Mouse (Mus musculus): ENCODE data around the gene Casz1. TPM values are rescaled to one million over a fixed set of nuclear protein-coding genes. Genes with fewer than 3 reads are reported as not detected.

Gene Casz1
- polyA plus RNA-seq, 1 experiment, result 1.3 TPM

DNA sequence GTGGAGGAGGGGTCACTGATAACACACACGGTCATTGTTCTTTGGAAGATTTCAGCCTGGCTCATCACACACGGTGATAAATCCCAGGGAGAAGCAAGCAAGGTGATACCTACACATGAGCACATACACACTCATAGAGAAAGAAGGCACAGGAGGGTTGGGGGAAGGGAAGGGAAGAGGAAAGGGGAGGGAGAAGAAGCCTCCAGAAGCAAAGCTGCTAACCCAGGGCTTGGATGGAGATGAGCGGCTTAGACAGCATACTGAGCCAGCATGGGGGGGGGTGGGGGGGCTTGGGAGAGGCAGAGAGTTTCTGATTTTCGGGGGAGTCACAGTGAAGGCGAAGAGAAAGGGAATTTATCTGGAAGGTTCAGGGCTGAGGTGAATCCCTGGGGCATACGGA, 30.2 kb upstream of the Casz1 start:
- no peak overlapping the region for H3K4me3 ChIP-seq (ENCODE audit: insufficient read depth, low read length)
- peaks cover 10% of the 10 kb centered on the region for H3K4me1 ChIP-seq (ENCODE audit: control insufficient read depth, insufficient read depth, low read length)
- TF ChIP-seq CTCF (IDR thresholded peaks at IDR 0.05; ENCODE audit: low read depth, low read length) (no peak), POLR2A (IDR thresholded peaks at IDR 0.05; ENCODE audit: borderline replicate concordance, low read depth, low read length) (no peak)
- H3K27ac ChIP-seq (ENCODE audit: insufficient read depth, low read depth, low read length), result no peak overlapping the region

DNA sequence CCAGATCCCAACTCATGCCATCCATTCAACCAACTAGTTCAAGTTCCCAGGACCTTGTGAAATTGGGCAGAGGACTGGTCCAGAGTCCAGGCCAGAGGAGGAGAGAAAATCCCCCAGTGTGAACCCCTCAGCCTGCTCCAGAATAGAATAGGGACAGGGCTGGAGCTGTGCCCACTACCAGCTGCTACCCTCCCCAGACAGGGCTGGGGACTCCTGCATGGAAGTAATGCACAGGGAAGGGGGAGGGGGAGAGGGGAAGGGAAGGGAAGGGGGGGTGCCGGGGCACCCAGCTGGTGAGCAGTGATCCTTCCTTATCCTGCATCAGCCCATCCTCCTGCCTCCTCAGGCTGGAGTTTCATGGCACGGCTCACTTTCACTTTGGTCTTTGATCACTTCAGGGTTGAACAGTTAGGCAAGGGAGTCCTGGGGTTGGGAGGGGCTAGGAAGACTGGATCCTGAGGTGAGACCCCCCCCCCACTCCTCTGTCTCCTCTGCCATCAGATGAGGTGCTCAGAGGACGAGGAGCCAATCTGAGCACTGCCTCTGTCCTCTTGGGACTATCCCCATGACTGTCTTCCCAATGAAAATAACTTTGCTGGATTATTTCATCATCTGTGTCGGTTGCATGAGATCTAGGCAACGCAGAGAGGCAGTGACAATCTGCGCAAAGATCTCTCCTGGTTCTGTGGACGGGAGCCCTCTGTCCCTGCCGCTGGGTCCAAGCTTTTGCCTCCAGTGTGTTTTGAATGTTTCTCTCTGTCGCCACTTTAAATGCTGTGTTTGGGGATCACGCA, 28.6 kb upstream of the Casz1 start:
- no peak overlapping the region for H3K27ac ChIP-seq (ENCODE audit: insufficient read depth, low read depth, low read length)
- no peak for TF ChIP-seq CTCF (IDR thresholded peaks at IDR 0.05; ENCODE audit: low read depth, low read length)
- no peak for TF ChIP-seq POLR2A (IDR thresholded peaks at IDR 0.05; ENCODE audit: borderline replicate concordance, low read depth, low read length)
- H3K4me3 ChIP-seq (ENCODE audit: insufficient read depth, low read length), result no peak overlapping the region
- peaks cover 10% of the 10 kb centered on the region for H3K4me1 ChIP-seq (ENCODE audit: control insufficient read depth, insufficient read depth, low read length)

DNA sequence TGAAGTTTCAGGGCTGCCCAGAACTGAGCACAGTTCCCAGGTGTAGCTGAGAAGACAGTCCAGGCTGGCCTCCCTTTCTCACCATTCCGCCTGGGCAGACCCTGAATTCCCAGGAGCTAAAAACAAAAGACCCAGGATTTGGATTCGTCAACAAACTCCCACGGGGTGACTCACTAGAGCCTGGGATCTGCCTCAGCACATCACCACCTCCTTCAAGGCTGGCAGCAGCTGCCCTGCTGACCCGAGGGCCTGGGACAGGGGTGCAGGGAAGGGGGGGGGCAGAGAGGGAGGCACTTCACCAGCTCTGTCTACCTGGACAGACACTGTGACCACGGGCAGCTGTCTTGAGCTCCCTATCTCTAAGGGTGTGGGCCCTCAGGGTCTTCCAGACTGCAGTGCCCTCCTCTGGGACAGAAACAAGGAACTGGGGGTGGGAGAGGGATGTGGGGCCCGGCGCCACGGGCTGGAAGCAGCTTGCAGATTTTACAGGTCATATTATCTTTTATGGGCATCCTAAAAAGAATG, 24.1 kb upstream of the Casz1 start:
- Histone ChIP-seq H3K4me3 (ENCODE audit: insufficient read depth, low read length) (no peak overlapping the region), H3K27ac (ENCODE audit: insufficient read depth, low read depth, low read length) (no peak overlapping the region), H3K4me1 (ENCODE audit: control insufficient read depth, insufficient read depth, low read length) (peaks cover 2% of the 10 kb centered on the region; the same call in 1 of the 2 replicates)
- TF ChIP-seq CTCF (IDR thresholded peaks at IDR 0.05; ENCODE audit: low read depth, low read length) (no peak), POLR2A (IDR thresholded peaks at IDR 0.05; ENCODE audit: borderline replicate concordance, low read depth, low read length) (no peak)

DNA sequence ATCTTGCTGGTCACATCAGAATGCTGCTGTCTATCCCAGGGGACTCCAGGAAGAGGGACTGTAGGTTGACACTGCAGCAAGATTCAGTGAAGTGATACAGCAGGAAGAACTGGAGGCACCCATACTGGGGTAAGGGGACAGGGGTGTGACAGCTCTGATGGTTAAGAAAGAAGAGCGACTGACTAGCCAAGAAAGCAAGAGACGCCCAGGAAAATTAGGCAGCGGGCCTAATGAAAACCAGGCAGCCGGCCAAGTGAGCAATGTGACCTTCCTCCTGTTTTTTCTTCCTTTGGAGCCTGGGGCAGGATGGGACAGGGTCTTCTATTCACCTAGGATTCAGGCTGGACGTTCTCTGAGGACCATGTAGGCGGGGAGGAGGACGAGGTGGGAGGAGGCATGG, 22.7 kb upstream of the Casz1 start:
- Histone ChIP-seq H3K27ac (ENCODE audit: insufficient read depth, low read depth, low read length) (no peak overlapping the region), H3K4me3 (ENCODE audit: insufficient read depth, low read length) (no peak overlapping the region), H3K4me1 (ENCODE audit: control insufficient read depth, insufficient read depth, low read length) (no peaks in the 10 kb centered on the region)
- TF ChIP-seq CTCF (IDR thresholded peaks at IDR 0.05; ENCODE audit: low read depth, low read length) (no peak), POLR2A (IDR thresholded peaks at IDR 0.05; ENCODE audit: borderline replicate concordance, low read depth, low read length) (no peak)

DNA sequence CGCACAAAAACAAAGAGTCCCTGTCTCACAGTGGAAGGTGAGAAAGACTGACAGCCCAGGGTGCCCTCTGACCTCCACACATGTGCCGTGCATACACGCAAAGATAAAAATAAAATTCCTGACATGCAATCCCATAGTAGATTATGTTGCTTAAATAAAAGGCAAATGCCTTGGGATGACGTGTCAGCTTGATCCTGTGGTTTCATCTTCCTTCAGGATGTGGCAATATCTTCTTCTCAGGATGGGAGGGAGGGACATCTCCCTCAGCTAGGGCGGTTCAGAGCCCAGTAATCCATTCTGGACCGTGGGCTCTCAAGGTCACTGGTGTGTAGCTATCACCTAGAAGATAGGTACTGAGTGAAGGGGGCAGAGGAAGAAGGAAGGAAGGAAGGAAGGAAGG, 21.3 kb upstream of the Casz1 start:
- Histone ChIP-seq H3K4me1 (ENCODE audit: control insufficient read depth, insufficient read depth, low read length) (no peaks in the 10 kb centered on the region), H3K27ac (ENCODE audit: insufficient read depth, low read depth, low read length) (no peak overlapping the region), H3K4me3 (ENCODE audit: insufficient read depth, low read length) (no peak overlapping the region)
- TF ChIP-seq POLR2A (IDR thresholded peaks at IDR 0.05; ENCODE audit: borderline replicate concordance, low read depth, low read length), result no peak
- TF ChIP-seq CTCF (IDR thresholded peaks at IDR 0.05; ENCODE audit: low read depth, low read length), result no peak

DNA sequence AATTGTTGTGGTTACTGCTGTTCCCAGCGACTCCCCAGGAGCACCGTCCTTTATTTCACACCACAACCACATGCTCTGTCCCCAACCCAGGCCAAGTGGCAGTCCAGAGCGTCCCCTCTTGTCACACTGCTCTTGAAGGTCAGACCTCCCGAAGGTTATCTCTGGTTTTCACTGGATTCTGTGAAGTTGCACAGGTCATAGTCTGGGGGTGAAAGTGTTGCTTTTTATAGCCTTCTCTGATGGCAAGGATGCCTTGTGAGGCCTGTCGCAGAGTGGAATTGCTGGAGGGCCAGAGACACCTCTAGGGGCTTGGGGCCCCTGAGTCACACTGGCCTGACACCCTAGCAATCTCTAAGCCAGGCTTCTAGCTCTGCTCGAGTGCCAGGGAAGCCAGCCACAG, 20.5 kb upstream of the Casz1 start:
- no peak overlapping the region for H3K27ac ChIP-seq (ENCODE audit: insufficient read depth, low read depth, low read length)

DNA sequence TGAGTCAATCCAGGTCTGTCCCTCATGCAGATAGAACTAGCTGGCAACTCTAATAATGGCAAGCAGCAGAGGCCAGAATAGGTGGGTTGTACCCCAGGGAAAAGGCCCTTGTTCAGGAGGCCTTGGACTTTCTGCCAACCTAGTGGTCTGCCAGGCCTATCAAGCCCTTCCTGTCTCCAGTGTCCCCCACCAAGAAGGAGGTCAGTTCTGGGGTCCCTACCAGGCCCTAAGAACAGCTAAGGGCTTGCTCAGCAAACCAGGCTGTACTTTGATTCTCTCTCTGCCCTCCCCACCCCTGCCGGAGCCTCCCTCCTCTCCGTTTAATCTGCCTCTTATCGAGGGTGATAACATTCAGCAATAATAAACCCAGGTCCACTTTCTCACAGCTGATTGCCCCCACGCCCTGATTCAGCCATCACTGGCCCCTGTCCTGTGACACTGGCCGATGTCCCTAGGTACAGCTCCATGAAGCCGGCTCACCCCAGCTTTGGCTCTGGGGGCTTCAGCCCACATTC, 19.1 kb upstream of the Casz1 start:
- TF ChIP-seq CTCF (IDR thresholded peaks at IDR 0.05; ENCODE audit: low read depth, low read length) (no peak), POLR2A (IDR thresholded peaks at IDR 0.05; ENCODE audit: borderline replicate concordance, low read depth, low read length) (no peak)
- Histone ChIP-seq H3K27ac (ENCODE audit: insufficient read depth, low read depth, low read length) (no peak overlapping the region), H3K4me1 (ENCODE audit: control insufficient read depth, insufficient read depth, low read length) (no peaks in the 10 kb centered on the region), H3K4me3 (ENCODE audit: insufficient read depth, low read length) (no peak overlapping the region)

More for the DNA sequence above, 20.5 kb upstream of the Casz1 start:
- Histone ChIP-seq H3K4me1 (ENCODE audit: control insufficient read depth, insufficient read depth, low read length) (no peaks in the 10 kb centered on the region), H3K4me3 (ENCODE audit: insufficient read depth, low read length) (no peak overlapping the region)
- TF ChIP-seq POLR2A (IDR thresholded peaks at IDR 0.05; ENCODE audit: borderline replicate concordance, low read depth, low read length), result no peak
- no peak for TF ChIP-seq CTCF (IDR thresholded peaks at IDR 0.05; ENCODE audit: low read depth, low read length)

DNA sequence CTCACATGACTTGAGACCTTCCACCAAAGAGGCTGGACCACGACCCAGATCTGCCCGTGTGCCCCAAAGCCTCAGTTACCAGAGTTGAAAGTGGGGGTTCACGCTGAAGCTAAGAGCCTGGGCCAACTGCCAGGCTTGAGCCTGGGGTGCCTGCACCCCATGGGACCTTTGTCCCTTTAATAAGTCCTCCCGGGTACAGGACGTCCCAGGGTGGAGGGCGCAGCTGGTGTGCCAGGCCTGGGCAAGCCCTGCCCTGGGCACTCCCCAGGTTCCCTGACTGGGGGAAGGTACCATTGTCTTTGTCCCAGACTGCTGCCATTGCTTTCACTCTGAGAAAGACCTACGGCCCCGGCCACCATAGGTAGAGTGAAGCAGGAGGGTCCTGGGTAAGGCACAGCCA, 18.2 kb upstream of the Casz1 start:
- Histone ChIP-seq H3K27ac (ENCODE audit: insufficient read depth, low read depth, low read length) (no peak overlapping the region), H3K4me1 (ENCODE audit: control insufficient read depth, insufficient read depth, low read length) (no peaks in the 10 kb centered on the region), H3K4me3 (ENCODE audit: insufficient read depth, low read length) (no peak overlapping the region)
- no peak for TF ChIP-seq POLR2A (IDR thresholded peaks at IDR 0.05; ENCODE audit: borderline replicate concordance, low read depth, low read length)
- TF ChIP-seq CTCF (IDR thresholded peaks at IDR 0.05; ENCODE audit: low read depth, low read length), result no peak

DNA sequence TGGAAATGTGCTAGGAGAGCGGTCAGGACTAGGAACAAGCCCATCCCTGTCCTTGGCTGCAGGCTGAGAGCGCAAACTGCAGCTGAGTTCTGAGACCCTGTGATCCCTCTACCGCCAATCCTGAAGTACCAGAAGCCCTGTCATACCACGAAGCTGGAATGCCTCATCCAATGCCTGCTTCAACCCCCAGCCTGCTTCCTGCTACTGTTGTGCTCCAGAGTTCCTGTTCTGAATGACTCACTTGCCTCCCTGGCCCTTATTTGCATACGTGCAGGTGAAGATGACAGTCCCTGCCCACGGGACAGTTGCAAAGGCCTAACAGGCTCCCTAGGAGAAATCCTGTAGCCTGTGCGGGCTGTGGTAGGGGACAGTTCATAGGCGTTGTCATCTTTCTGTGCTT, 13.3 kb upstream of the Casz1 start:
- Histone ChIP-seq H3K4me1 (ENCODE audit: control insufficient read depth, insufficient read depth, low read length) (no peaks in the 10 kb centered on the region), H3K4me3 (ENCODE audit: insufficient read depth, low read length) (no peak overlapping the region), H3K27ac (ENCODE audit: insufficient read depth, low read depth, low read length) (no peak overlapping the region)
- no peak for TF ChIP-seq POLR2A (IDR thresholded peaks at IDR 0.05; ENCODE audit: borderline replicate concordance, low read depth, low read length)
- TF ChIP-seq CTCF (IDR thresholded peaks at IDR 0.05; ENCODE audit: low read depth, low read length), result no peak

DNA sequence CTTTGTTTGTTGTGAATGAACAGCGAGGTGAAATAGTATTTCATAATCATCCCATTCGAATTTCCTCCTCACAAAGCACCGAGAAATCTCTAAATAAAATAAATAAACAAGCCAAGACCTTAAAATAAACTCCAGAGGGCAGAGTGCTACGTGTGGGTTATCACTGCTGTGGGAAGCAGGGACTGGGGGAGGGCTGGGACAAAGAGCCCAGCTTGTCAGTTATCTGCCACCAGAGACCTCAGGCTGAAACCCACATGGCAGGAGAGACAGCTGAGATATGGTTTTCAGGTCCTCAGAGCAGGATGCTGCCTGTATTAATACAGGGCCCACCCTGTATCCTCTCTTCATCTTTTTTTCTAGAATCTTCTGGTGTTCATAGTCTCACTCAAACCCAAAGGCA, 9.2 kb upstream of the Casz1 start:
- TF ChIP-seq POLR2A (IDR thresholded peaks at IDR 0.05; ENCODE audit: borderline replicate concordance, low read depth, low read length) (no peak), CTCF (IDR thresholded peaks at IDR 0.05; ENCODE audit: low read depth, low read length) (no peak)
- Histone ChIP-seq H3K27ac (ENCODE audit: insufficient read depth, low read depth, low read length) (no peak overlapping the region), H3K4me1 (ENCODE audit: control insufficient read depth, insufficient read depth, low read length) (no peaks in the 10 kb centered on the region), H3K4me3 (ENCODE audit: insufficient read depth, low read length) (no peak overlapping the region)
